Mouse (Mus musculus) small intestine, adult 2 months (tissue): ENCODE data around the gene Taar7e. TPM values are rescaled to one million over a fixed set of nuclear protein-coding genes. Genes with fewer than 3 reads are reported as not detected.

Experiments used
- H3K27ac ChIP-seq: fragments of 200-500 bp; 2 replicates; pipeline ENCODE4 v1.5.1; 2012; ENCODE audit warnings: low read depth, low read length, control low read depth, inconsistent platforms; ENCODE audit not compliant: insufficient read depth
- H3K27me3 ChIP-seq: fragments of 200-500 bp; 2 replicates; pipeline ENCODE4 v1.6.1; 2012; ENCODE audit warnings: mild to moderate bottlenecking, moderate library complexity, low read length, inconsistent platforms; ENCODE audit not compliant: control insufficient read depth, insufficient read depth
- H3K36me3 ChIP-seq: fragments of 200-500 bp; 2 replicates; pipeline ENCODE4 v1.6.1; 2012; ENCODE audit warnings: mild to moderate bottlenecking, low read length, control low read depth, inconsistent platforms; ENCODE audit not compliant: control insufficient read depth, insufficient read depth
- H3K4me1 ChIP-seq: fragments of 200-500 bp; 2 replicates; pipeline ENCODE4 v1.6.1; 2012; ENCODE audit warnings: low read length, inconsistent platforms, mixed read lengths; ENCODE audit not compliant: control insufficient read depth, insufficient read depth, insufficient read length
- H3K4me3 ChIP-seq: fragments of 200-500 bp; 2 replicates; pipeline ENCODE4 v1.5.1; 2012; ENCODE audit warnings: low read depth, mild to moderate bottlenecking, control low read depth, inconsistent platforms, low read length, moderate library complexity
- CTCF ChIP-seq: fragments of 200-500 bp; IDR thresholded peaks from 2 replicates; pipeline ENCODE4 v1.5.1; 2012; ENCODE audit warnings: low read depth, mild to moderate bottlenecking, control low read depth, inconsistent platforms, low read length, moderate library complexity, mixed read lengths; ENCODE audit not compliant: insufficient replicate concordance, insufficient read length; ENCODE audit errors: extremely low read depth
- POLR2A ChIP-seq: fragments of 200-500 bp; IDR thresholded peaks from 2 replicates; pipeline ENCODE4 v1.6.1; 2012; ENCODE audit warnings: low read depth, mild to moderate bottlenecking, control low read depth, inconsistent platforms, low read length, moderate library complexity
- WGBS: fragments of 180-500 bp; shearing (Covaris S2); methylation state at CpG from one replicate; pipeline ENCODE4 v1.1.7; 2018; 5-methylcytosine and 5-hydroxymethylcytosine counted together
- polyA plus RNA-seq: library from polyadenylated mRNA; depleted of rRNA; stranded (reverse); fragments of >200 nt; gene quantifications from 2 replicates; pipeline ENCODE4 v1.2.3, GENCODE M21; 2012; rRNA removed

The Taar7e gene
- polyA plus RNA-seq, 1 experiment: not detected

- Histone ChIP-seq H3K36me3 (no peaks in the 10 kb centered on the region), H3K27me3 (no peaks in the 10 kb centered on the region), H3K4me1 (peaks cover 3% of the 10 kb centered on the region; the same call in 1 of the 2 replicates), H3K27ac (no peak overlapping the region), H3K4me3 (no peak overlapping the region)
- 22% methylated on average over 5 of the region's 5 CpGs for WGBS
- TF ChIP-seq CTCF: no peak
- TF ChIP-seq POLR2A: no peak
Measured at GRCm38 (mm10) chr10:24086555-24086954, 49.1 kb downstream of the Taar7e start.

- H3K4me1 ChIP-seq: peaks cover 3% of the 10 kb centered on the region; the same call in 1 of the 2 replicates
- no peaks in the 10 kb centered on the region for H3K36me3 ChIP-seq
- no peak for TF ChIP-seq POLR2A
- TF ChIP-seq CTCF: no peak
- no peaks in the 10 kb centered on the region for H3K27me3 ChIP-seq
- no peak overlapping the region for H3K27ac ChIP-seq
- no peak overlapping the region for H3K4me3 ChIP-seq
- 84% methylated on average over 2 of the region's 2 CpGs for WGBS
Measured at GRCm38 (mm10) chr10:24087168-24087567, 49.8 kb downstream of the Taar7e start.

Other genes starting within 250 kb of the Taar7e start
- gene Slc18b1, start 240.6 kb upstream of the Taar7e start, polyA plus RNA-seq: 9.5 and 16.6 TPM in 2 replicates
- 0.06 and 0.74 TPM in 2 replicates for gene Vnn3, start 186.2 kb upstream of the Taar7e start, polyA plus RNA-seq
- gene Vnn1, start 142.9 kb upstream of the Taar7e start, polyA plus RNA-seq: 9.0 and 118 TPM in 2 replicates
- gene Taar1, start 117.3 kb upstream of the Taar7e start, polyA plus RNA-seq: not detected in 2 replicates
- not detected in 2 replicates for gene Taar2, start 99.0 kb upstream of the Taar7e start, polyA plus RNA-seq
- not detected in 2 replicates for gene Taar3, start 88.1 kb upstream of the Taar7e start, polyA plus RNA-seq
- not detected in 2 replicates for gene Taar4, start 77.1 kb upstream of the Taar7e start, polyA plus RNA-seq
- gene Taar5, start 66.9 kb upstream of the Taar7e start, polyA plus RNA-seq: not detected in 2 replicates
- not detected in 2 replicates for gene Taar6, start 52.0 kb upstream of the Taar7e start, polyA plus RNA-seq
- gene Taar7a, start 44.1 kb upstream of the Taar7e start, polyA plus RNA-seq: not detected in 2 replicates
- gene Taar7b, start 37.7 kb upstream of the Taar7e start, polyA plus RNA-seq: not detected in 2 replicates
- not detected in 2 replicates for gene Taar7d, start 10.4 kb upstream of the Taar7e start, polyA plus RNA-seq
- gene Taar7f, start 11.9 kb downstream of the Taar7e start, polyA plus RNA-seq: not detected in 2 replicates
- not detected in 2 replicates for gene Taar8a, start 38.9 kb downstream of the Taar7e start, polyA plus RNA-seq
- 0.11 TPM in 1 of 2 replicates, not detected in the other for gene Taar8b, start 54.7 kb downstream of the Taar7e start, polyA plus RNA-seq
- 0.13 TPM in 1 of 2 replicates, not detected in the other for gene Taar8c, start 64.3 kb downstream of the Taar7e start, polyA plus RNA-seq
- not detected in 2 replicates for gene Taar9, start 71.9 kb downstream of the Taar7e start, polyA plus RNA-seq
- gene Stx7, start 111.7 kb downstream of the Taar7e start, polyA plus RNA-seq: 41.2 and 59.9 TPM in 2 replicates
- 3.5 and 12.0 TPM in 2 replicates for gene Moxd1, start 185.9 kb downstream of the Taar7e start, polyA plus RNA-seq